Mouse (Mus musculus) liver, postnatal 0 days (tissue): Measurements from ENCODE around the gene Uri1. TPM values are rescaled to one million over a fixed set of nuclear protein-coding genes. Genes with fewer than 3 reads are reported as not detected.

Source experiments
- ATAC-seq: fragments of 200-750 bp; cut with Nextera tagmentation; 2 replicates; pipeline ENCODE4 v1.8.0; 2017; ENCODE audit warnings: mild to moderate bottlenecking, moderate library complexity
- DNase-seq: peaks from one replicate; pipeline ENCODE4 v3.0.0-alpha.2; 2016
- H3K27ac ChIP-seq: fragments of 300-500 bp; sonication (generic); 2 replicates; pipeline ENCODE4 v1.5.1; 2014; ENCODE audit warnings: antibody characterized with exemption, moderate library complexity, mild to moderate bottlenecking, low read depth
- H3K27me3 ChIP-seq: fragments of 300-500 bp; sonication (generic); 2 replicates; pipeline ENCODE4 v1.6.1; 2014; ENCODE audit warnings: low read length, control low read depth, mixed read lengths; ENCODE audit not compliant: insufficient read depth
- H3K36me3 ChIP-seq: fragments of 300-500 bp; sonication (generic); replicated peaks from 2 replicates; pipeline ENCODE4 v1.6.1; 2014; ENCODE audit warnings: mild to moderate bottlenecking, control low read depth, low read length, moderate library complexity, mixed read lengths; ENCODE audit not compliant: insufficient read depth
- H3K4me1 ChIP-seq: fragments of 300-500 bp; sonication (generic); 2 replicates; pipeline ENCODE4 v1.6.1; 2014; ENCODE audit warnings: antibody characterized with exemption, mild to moderate bottlenecking, control low read depth; ENCODE audit not compliant: insufficient read depth
- H3K4me2 ChIP-seq: fragments of 300-500 bp; sonication (generic); 2 replicates; pipeline ENCODE4 v1.6.1; 2014; ENCODE audit warnings: low read depth, mild to moderate bottlenecking, low read length, moderate library complexity, mixed read lengths
- H3K4me3 ChIP-seq: fragments of 300-500 bp; sonication (generic); 2 replicates; pipeline ENCODE4 v1.5.1; 2014; ENCODE audit warnings: low read depth, low read length
- H3K9ac ChIP-seq: fragments of 300-500 bp; sonication (generic); replicated peaks from 2 replicates; pipeline ENCODE4 v1.6.1; 2014; ENCODE audit warnings: mild to moderate bottlenecking, moderate library complexity
- H3K9me3 ChIP-seq: fragments of 300-500 bp; sonication (generic); 2 replicates; pipeline ENCODE4 v1.6.1; 2016; ENCODE audit warnings: mild to moderate bottlenecking, control low read depth, low read length, mixed read lengths
- CTCF ChIP-seq: sonication (generic); IDR thresholded peaks from 2 replicates; pipeline ENCODE4 v1.5.1; 2016; ENCODE audit warnings: antibody characterized with exemption, low read depth
- EP300 ChIP-seq: IDR thresholded peaks from 2 replicates; pipeline ENCODE4 v1.6.1; 2016; ENCODE audit warnings: antibody characterized with exemption, low read depth, mild to moderate bottlenecking
- WGBS: fragments of 180-500 bp; shearing (Covaris S2); extraction: QIAGEN DNeasy Blood & Tissue Kit; methylation state at CpG from one replicate; pipeline ENCODE4 v1.1.7; 2014; ENCODE audit not compliant: insufficient replicate concordance; 5-methylcytosine and 5-hydroxymethylcytosine counted together
- polyA plus RNA-seq: library from polyadenylated mRNA; unstranded; fragments of >200 nt; fragmentation: Nextera tagmentation; extraction: Ambion mirVana; gene quantifications from 2 replicates; pipeline ENCODE4 v1.2.1, GENCODE M21; 2015

The Uri1 gene
- polyA plus RNA-seq, 1 experiment from 2014 or later = 15.1 TPM

DNA sequence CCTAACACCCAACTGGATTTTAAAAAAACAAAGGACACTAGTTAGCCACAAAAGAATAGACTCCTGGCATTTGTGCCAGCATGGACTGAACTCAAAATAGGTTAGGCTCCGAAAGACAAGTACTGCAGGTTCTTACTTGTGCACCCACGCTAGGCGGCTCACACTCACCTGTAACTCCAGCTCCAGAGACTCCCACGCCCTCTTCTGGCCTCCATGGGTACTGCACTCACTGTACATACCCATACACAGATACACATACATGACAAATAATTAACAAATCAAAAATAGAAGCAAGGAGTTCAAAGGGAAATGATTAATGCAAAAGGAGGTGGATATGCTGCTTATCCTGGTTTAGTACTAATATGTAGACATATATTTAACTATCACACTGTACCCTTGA lies 100.4 kb downstream of the Uri1 start:
- H3K4me2 ChIP-seq = no peak overlapping the region
- H3K9ac ChIP-seq = no peak overlapping the region
- DNase-seq = no peak
- H3K36me3 ChIP-seq = no peaks in the 10 kb centered on the region
- WGBS = 62% methylated on average over 4 of the region's 4 CpGs
- H3K4me1 ChIP-seq = no peaks in the 10 kb centered on the region
- H3K9me3 ChIP-seq = no peaks in the 10 kb centered on the region
- no peaks in the 10 kb centered on the region for H3K27me3 ChIP-seq
- H3K27ac ChIP-seq = no peak overlapping the region
- ATAC-seq = no peak
- no peak for TF ChIP-seq EP300
- no peak; the same call in 1 of the 2 replicates for TF ChIP-seq CTCF
- H3K4me3 ChIP-seq = no peak overlapping the region

DNA sequence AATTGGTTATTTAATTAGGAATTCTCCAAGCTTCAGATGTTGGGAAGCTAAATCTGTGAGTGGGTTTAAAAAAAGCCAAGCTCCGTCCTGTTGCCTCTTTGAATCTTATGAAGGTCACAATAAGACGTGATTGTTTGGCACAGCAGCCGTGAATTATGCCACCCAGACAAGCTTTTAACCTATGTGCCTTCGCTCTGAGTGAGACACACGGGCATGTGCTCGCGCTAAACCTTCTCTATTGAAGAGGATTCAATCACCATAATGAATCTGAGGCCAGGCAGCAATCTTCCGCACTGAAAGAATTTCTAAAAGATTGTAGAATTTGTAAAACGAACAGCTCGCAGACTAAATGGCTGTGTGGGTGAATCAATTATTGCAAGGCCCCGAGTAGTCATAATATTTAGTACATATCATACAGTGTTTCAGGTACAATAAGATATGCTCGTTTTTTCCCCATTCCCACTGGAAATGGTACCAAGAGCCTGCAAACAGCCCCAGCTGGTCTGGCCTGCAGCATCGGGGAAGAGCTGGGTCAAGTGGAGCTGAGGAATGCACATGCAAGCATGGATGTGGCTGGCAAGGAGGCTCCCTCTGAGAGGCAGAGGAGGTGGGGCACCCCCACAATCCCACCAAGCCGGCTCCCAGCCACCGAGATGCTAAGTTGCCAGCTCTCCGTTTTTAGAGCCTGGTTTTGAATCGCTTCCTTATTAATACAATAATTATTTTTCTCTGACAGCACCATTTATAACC lies 101.5 kb downstream of the Uri1 start:
- Histone ChIP-seq H3K27me3 (no peaks in the 10 kb centered on the region), H3K9me3 (no peaks in the 10 kb centered on the region), H3K4me2 (no peak overlapping the region), H3K36me3 (no peaks in the 10 kb centered on the region), H3K9ac (no peak overlapping the region), H3K27ac (no peak overlapping the region), H3K4me1 (no peaks in the 10 kb centered on the region), H3K4me3 (no peak overlapping the region)
- no peak for ATAC-seq
- DNase-seq = no peak
- TF ChIP-seq CTCF = no peak
- no peak for TF ChIP-seq EP300
- 81% methylated on average over 17 of the region's 17 CpGs for WGBS

DNA sequence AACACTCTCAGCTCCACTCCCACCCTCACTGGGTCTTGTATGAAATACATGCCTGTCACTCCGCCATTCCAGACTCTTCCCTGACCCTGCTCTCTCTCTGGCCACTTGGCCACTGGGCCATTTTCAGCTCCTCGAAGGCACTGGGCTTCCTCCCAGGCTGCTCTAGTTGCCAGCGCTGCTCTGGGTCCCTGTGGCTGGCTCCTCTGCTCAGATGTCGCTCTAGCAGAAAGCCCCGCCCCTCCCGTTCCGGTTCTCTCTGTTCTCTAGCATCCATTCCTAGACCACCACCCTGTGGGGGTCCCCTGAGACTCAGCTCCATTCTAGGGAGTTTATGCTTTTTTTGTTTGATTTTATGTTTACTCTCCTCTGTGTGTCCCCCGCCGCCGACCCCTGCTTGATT lies 104.4 kb downstream of the Uri1 start:
- Histone ChIP-seq H3K4me2 (no peak overlapping the region), H3K27me3 (no peaks in the 10 kb centered on the region), H3K4me3 (no peak overlapping the region), H3K36me3 (no peaks in the 10 kb centered on the region), H3K9me3 (no peaks in the 10 kb centered on the region), H3K27ac (no peak overlapping the region), H3K9ac (no peak overlapping the region), H3K4me1 (no peaks in the 10 kb centered on the region)
- DNase-seq (no peak), ATAC-seq (no peak)
- TF ChIP-seq CTCF (no peak), EP300 (no peak)
- WGBS = 49% methylated on average over 10 of the region's 10 CpGs

DNA sequence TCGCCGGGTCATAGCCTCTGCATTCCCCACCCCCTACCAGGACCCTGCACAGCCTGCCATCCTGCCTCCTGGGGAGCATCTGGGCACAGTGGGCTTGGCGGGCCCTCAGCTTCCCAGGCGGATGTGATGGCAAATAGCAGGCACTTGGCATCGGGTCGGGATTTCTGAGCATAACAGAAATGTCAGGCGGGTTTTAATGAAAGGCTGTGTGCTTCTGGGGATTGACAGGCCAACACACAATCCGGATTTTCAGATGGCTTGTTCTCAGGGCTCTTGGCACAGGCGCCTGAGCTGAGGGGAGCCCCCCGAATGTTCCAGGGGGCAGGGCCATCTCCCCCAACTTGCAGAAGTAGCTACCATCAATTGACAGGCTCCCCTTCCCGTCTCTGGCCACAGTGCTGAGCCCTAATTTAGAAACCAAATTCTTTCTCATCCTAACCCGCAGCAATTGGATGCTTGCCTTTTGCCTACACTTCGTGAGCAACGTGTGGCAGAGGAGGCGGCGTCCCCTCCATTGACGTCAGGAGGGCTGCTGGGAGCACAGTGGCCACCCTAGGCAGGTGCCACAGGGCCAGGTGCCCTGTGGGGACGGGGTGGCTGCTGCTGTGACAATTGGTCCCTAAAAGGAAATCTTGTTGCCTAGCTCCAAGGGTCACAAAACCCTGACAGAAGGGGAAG lies 106.5 kb downstream of the Uri1 start:
- no peak overlapping the region for H3K27ac ChIP-seq
- no peak for DNase-seq
- 61% methylated on average over 18 of the region's 18 CpGs for WGBS

DNA sequence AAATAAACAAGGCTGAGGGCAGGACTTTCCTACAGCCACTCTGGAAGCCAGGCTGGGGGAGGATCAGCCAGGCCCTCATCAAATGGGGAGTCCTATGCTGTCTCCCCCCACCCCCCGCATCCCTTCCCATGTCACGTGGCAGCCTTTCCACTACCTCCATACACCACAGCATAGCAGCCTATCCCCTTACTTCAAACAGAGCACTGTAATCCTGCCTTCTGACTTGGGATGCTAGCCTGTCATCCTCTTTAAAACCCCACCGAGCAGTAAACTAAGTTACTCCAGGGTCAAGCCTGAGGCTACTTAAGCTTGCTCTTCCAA lies 111.6 kb downstream of the Uri1 start:
- 43% methylated on average over 3 of the region's 3 CpGs for WGBS
- Histone ChIP-seq H3K27me3 (no peaks in the 10 kb centered on the region), H3K4me3 (no peak overlapping the region), H3K9me3 (no peaks in the 10 kb centered on the region), H3K9ac (no peak overlapping the region), H3K4me2 (no peak overlapping the region), H3K27ac (no peak overlapping the region), H3K4me1 (no peaks in the 10 kb centered on the region), H3K36me3 (no peaks in the 10 kb centered on the region)
- no peak for ATAC-seq
- no peak for DNase-seq
- TF ChIP-seq EP300 = no peak
- no peak for TF ChIP-seq CTCF

More for the DNA sequence above, 106.5 kb downstream of the Uri1 start:
- ATAC-seq = no peak
- no peaks in the 10 kb centered on the region for H3K4me1 ChIP-seq
- H3K4me2 ChIP-seq = no peak overlapping the region
- TF ChIP-seq CTCF (no peak), EP300 (no peak)
- no peak overlapping the region for H3K9ac ChIP-seq
- H3K27me3 ChIP-seq = no peaks in the 10 kb centered on the region
- no peaks in the 10 kb centered on the region for H3K36me3 ChIP-seq
- H3K4me3 ChIP-seq = no peak overlapping the region
- H3K9me3 ChIP-seq = no peaks in the 10 kb centered on the region

DNA sequence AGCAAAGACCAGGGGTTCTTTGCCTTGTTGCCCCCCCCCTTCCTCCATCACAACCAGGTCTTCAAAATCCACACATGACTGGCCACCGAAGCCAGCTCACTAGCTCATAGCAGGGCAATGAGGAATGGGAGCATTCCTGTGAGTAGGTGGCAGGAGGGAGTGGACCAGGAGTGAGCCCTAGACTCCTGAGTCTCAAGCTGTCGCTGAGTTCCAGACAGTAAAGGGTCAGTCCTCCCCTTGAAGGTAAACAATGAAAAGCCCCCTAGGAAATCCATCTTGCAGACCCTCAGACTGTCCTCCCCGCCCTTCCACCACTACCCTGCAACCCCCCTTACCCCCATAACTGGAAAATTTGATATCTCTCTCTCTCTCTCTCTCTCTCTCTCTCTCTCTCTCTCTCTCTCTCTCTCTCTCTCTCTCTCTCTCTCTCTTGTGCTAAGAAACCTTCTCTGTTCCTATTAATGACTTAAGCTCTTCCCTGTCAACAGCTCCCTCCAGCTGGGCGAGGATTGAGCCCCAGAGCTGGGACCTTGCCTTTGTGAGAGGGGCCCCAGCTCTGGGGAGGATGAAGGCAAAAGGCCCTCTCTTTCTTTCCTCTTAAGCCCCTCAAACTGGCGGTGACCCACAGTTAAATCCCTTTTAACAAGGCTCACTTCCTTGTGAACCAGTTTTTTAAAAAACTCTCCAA lies 112.1 kb downstream of the Uri1 start:
- Histone ChIP-seq H3K9me3 (no peaks in the 10 kb centered on the region), H3K27me3 (no peaks in the 10 kb centered on the region), H3K4me2 (no peak overlapping the region), H3K4me1 (no peaks in the 10 kb centered on the region), H3K4me3 (no peak overlapping the region), H3K27ac (no peak overlapping the region), H3K36me3 (no peaks in the 10 kb centered on the region), H3K9ac (no peak overlapping the region)
- 53% methylated on average over 5 of the region's 5 CpGs for WGBS
- no peak for TF ChIP-seq CTCF
- no peak for TF ChIP-seq EP300
- ATAC-seq (no peak), DNase-seq (no peak)
